Mouse (Mus musculus) G1E (cell line): ENCODE measurements around the gene Kbtbd12. TPM values are rescaled to one million over a fixed set of nuclear protein-coding genes. Genes with fewer than 3 reads are reported as not detected.

ENCODE experiments used
- ATAC-seq: 2 replicates; pipeline ENCODE4 v1.8.0; 2016; ENCODE audit warnings: mild to moderate bottlenecking; ENCODE audit not compliant: insufficient number of reproducible peaks, poor library complexity, low FRiP score, severe bottlenecking; ENCODE audit errors: extremely low read depth
- DNase-seq: peaks from one replicate; pipeline ENCODE4 v3.0.0; 2012; ENCODE audit warnings: low spot score
- H3K27me3 ChIP-seq: 2 replicates; pipeline ENCODE4 v1.6.1; 2012; ENCODE audit warnings: mild to moderate bottlenecking, low read length, inconsistent platforms; ENCODE audit not compliant: insufficient read depth
- H3K36me3 ChIP-seq: replicated peaks from 2 replicates; pipeline ENCODE3; 2012; ENCODE audit warnings: mild to moderate bottlenecking, inconsistent platforms
- H3K4me1 ChIP-seq: 2 replicates; pipeline ENCODE4 v1.6.1; 2012; ENCODE audit warnings: low read depth, low read length, inconsistent platforms, mixed read lengths; ENCODE audit not compliant: insufficient read depth
- H3K4me3 ChIP-seq: 2 replicates; pipeline ENCODE4 v1.5.1; 2012; ENCODE audit warnings: low read depth, mild to moderate bottlenecking, inconsistent platforms, low read length, moderate library complexity, mixed read lengths
- H3K9me3 ChIP-seq: replicated peaks from 2 replicates; pipeline ENCODE4 v1.6.1; 2012; ENCODE audit warnings: inconsistent platforms
- CTCF ChIP-seq: IDR thresholded peaks from 2 replicates; pipeline ENCODE4 v1.5.1; 2012; ENCODE audit warnings: low read depth, low read length, inconsistent platforms, mixed read lengths
- GATA1 ChIP-seq: IDR thresholded peaks from 2 replicates; pipeline ENCODE4 v1.6.1; 2012; ENCODE audit warnings: borderline replicate concordance, low read length, inconsistent platforms, mixed read lengths
- GATA2 ChIP-seq: IDR thresholded peaks from 2 replicates; pipeline ENCODE4 v1.6.1; 2012; ENCODE audit warnings: low read depth, low read length, inconsistent platforms, borderline replicate concordance
- POLR2AphosphoS5 ChIP-seq: IDR thresholded peaks from 2 replicates; pipeline ENCODE4 v1.6.1; 2012; ENCODE audit warnings: low read depth, low read length, inconsistent platforms; ENCODE audit not compliant: insufficient replicate concordance
- TAL1 ChIP-seq: conservative IDR thresholded peaks from 2 replicates; pipeline ENCODE4 v1.6.1; 2012; ENCODE audit warnings: low read depth, low read length, inconsistent platforms, mixed read lengths
- polyA plus RNA-seq: library from polyadenylated mRNA; stranded (reverse); fragments of >175 nt; gene quantifications from 2 replicates; pipeline ENCODE4 v1.2.3, GENCODE M21; 2012
- total RNA-seq, 2 experiments: library from RNA; stranded (forward) in 1 of 2; stranded (reverse) in 1 of 2; fragments of 200-1000 nt in 1 of 2; fragments of >200 nt in 1 of 2; fragmentation: Nextera tagmentation in 1 of 2; gene quantifications; 2 replicates each; pipeline ENCODE4 v1.2.3; 2014 to 2017

Kbtbd12 gene
- total and polyA plus RNA-seq, 3 experiments: 0.27 TPM; not detected in 2

DNA sequence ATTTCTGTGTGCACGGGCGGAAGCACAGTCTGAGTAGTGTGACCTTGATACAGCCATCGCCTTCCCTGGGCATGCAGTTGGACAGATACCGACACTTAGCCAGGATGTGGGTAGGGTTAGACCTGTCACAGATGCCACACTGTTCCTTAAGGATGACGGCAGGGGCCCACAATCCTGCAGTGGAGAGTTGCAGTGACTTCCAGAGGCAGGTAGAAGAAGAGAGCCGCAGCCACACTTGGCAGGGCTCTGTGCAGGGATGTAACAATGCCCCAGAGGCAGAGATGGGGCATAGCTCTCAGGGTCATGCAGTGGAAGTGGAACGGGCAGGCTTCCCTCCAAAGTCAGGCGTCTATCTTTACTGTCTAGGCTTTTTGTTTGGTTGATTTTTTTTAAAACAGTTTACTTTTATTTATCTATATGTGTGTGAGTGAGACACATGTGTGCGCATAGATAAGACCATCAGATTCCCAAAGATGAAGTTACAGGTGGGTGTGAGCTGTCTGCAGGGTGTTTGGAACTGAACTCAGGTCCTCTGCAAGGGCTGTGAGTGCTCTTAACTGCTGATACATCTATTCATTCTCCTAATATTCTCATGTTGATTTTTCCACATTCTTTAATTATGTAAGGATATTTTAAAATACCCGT, 89.2 kb downstream of the Kbtbd12 start:
- Histone ChIP-seq H3K9me3 (no peaks in the 10 kb centered on the region), H3K4me3 (peak overlapping the region; percentile 58; the same call in 1 of the 2 replicates), H3K27me3 (peaks cover 24% of the 10 kb centered on the region), H3K4me1 (peaks cover 53% of the 10 kb centered on the region), H3K36me3 (no peaks in the 10 kb centered on the region)
- ATAC-seq: peak; percentile 38; the same call in 1 of the 2 replicates
- TF ChIP-seq TAL1 (peak; percentile 50), GATA2 (no peak), POLR2AphosphoS5 (no peak)
- DNase-seq: peak; percentile 23

DNA sequence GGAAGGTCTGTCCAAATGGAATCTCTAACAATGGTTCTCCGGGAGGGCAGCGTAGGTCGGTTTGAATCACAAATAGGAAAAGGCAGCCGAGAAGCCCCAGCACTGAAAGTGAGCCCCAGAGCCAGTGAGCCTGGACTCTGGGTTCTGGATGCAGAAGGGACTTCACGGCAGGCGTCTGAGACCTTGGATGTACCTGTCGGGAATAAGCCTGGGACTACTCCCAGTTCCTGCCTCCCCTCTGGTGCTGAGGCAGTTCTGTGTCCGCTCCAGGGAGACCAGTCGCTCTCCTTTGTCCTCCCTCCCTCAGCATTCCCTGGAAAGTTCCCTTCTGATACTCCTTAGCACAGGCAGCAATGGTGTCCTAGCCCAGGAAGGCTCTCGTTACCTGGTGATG, 92.4 kb downstream of the Kbtbd12 start:
- H3K4me1 ChIP-seq: peaks cover 53% of the 10 kb centered on the region
- TF ChIP-seq TAL1: no peak
- no peak for TF ChIP-seq POLR2AphosphoS5
- TF ChIP-seq GATA2: no peak
- no peak for TF ChIP-seq CTCF
- TF ChIP-seq GATA1: no peak
- H3K4me3 ChIP-seq: peak overlapping the region; percentile 57; the same call in 1 of the 2 replicates
- H3K9me3 ChIP-seq: no peaks in the 10 kb centered on the region
- H3K36me3 ChIP-seq: no peaks in the 10 kb centered on the region
- DNase-seq (no peak), ATAC-seq (no peak)
- H3K27me3 ChIP-seq: peaks cover 21% of the 10 kb centered on the region

DNA sequence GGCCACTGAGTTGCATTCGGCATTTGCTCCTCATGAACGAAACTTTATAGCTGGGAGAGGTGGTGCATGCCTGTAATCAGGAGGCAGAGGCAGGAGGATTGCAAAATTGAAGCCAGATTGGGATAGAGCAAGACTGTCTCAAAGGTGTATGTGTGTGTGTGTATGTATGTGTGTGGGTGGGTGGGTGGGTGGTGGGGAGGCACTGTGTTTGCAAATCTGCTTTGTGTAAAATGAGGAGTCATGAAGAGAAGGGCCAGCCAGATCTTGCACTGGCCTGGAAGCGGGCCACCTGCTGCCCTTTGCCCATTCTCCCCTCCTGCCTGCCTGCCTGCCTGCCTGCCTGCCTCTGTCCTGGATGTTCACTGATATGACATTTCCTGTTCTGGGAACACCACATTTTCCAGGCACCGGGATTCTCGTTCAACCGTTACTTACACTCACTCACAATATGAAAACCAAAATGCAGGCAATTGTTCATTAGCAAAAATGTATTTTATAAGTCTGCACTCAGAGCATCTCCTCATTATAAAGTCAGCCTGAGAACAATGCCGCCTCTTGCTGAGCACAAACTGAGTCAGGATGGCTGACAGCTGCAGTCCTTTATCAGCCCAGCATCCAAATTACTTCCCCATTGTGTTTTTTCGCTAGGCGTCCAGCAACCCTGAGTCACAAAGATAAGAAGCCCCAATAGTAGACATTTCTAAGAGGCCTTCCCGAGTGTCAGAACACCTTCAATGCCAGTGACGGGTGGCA, 92.9 kb downstream of the Kbtbd12 start:
- peaks cover 23% of the 10 kb centered on the region for H3K27me3 ChIP-seq
- DNase-seq (peak; percentile 73), ATAC-seq (peak; percentile 83)
- peaks cover 51% of the 10 kb centered on the region for H3K4me1 ChIP-seq
- H3K4me3 ChIP-seq: peak overlapping the region; percentile 57; the same call in 1 of the 2 replicates
- H3K36me3 ChIP-seq: no peaks in the 10 kb centered on the region
- no peaks in the 10 kb centered on the region for H3K9me3 ChIP-seq
- TF ChIP-seq GATA2 (no peak), TAL1 (peak; percentile 87), GATA1 (no peak), CTCF (no peak)

DNA sequence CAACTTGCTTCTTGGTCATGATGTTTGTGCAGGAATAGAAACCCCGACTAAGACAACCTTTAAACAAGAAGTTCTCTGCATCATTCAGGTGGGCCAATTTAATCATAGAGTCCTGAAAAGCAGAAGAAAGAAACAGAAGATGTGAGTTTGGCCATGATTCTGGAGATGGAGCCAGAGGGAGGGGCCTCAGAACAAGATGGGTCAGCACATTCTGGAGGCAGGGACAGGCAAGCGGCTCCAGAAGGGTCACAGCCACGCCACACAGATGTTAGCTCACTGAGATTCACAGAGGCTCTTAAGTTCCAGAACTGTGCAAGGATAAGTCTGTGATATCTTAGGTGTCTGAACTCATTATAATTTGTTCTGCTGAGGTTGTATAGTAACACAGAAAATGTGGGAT, 93.5 kb downstream of the Kbtbd12 start:
- ATAC-seq (no peak), DNase-seq (no peak)
- H3K4me3 ChIP-seq: peak overlapping the region; percentile 48; the same call in 1 of the 2 replicates
- H3K9me3 ChIP-seq: no peaks in the 10 kb centered on the region
- no peaks in the 10 kb centered on the region for H3K36me3 ChIP-seq
- TF ChIP-seq CTCF: no peak
- TF ChIP-seq POLR2AphosphoS5: no peak
- no peak for TF ChIP-seq GATA1
- no peak for TF ChIP-seq TAL1
- TF ChIP-seq GATA2: no peak
- H3K4me1 ChIP-seq: peaks cover 48% of the 10 kb centered on the region
- peaks cover 28% of the 10 kb centered on the region for H3K27me3 ChIP-seq

DNA sequence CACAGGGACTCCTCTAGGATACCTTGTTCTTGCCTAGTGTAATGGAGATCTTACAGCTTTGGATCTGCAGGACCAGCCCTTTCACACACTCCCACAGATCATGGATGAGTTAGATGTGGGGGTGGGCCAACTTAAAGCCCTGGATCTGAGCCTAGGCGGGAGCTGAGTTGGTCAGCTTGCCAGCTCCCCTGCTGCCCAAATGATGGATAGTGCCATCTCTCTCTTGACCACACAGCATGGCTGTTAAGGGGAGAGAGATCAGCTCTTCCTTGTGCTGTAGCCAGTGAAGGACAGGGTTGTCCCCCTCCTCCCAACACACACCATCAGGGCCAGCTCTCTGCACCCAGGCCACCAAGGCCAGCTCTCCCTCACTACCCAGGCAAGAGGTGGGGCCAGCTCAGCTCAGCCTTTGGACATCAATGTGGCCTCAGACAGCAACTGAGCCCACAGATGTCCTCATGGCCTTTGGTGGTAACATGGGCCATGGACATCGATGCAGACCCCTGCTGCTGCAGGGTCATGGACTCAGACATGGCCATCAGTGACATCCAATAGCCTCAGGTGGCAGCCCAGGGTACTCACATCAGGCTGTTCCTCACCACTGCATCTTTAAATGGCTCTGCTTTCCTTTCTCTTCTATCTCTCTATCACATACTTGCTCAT, 97.5 kb downstream of the Kbtbd12 start:
- H3K4me3 ChIP-seq: no peak overlapping the region
- H3K27me3 ChIP-seq: peaks cover 28% of the 10 kb centered on the region
- H3K4me1 ChIP-seq: peaks cover 12% of the 10 kb centered on the region
- no peak for TF ChIP-seq GATA2
- no peak for TF ChIP-seq CTCF
- TF ChIP-seq GATA1: no peak
- no peak for TF ChIP-seq POLR2AphosphoS5
- no peak for TF ChIP-seq TAL1
- H3K9me3 ChIP-seq: no peaks in the 10 kb centered on the region
- H3K36me3 ChIP-seq: no peaks in the 10 kb centered on the region
- no peak for ATAC-seq
- no peak for DNase-seq

DNA sequence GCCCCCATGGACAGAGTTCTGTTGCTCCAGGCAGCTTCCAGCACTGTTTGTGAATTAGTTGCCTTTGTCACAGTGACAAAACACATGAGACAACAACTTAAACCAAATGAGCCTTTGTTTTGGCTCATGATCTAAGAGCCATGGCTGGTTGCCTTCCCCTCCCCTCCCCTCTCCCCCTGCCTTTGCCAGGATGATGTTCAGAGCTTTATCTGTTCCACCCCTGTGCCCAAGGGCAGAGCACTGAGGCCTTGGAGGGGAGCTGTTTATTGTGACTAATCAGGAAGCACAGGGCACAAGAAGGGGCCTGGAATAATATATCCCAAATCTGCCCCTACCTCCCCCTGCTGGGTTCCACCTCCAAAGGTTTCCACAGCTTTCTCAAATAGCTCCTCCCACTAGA, 107.4 kb downstream of the Kbtbd12 start:
- no peaks in the 10 kb centered on the region for H3K9me3 ChIP-seq
- DNase-seq (no peak), ATAC-seq (no peak)
- no peak overlapping the region for H3K4me3 ChIP-seq
- peaks cover 53% of the 10 kb centered on the region for H3K27me3 ChIP-seq
- no peaks in the 10 kb centered on the region for H3K36me3 ChIP-seq
- TF ChIP-seq GATA2: no peak
- TF ChIP-seq TAL1: no peak
- no peak for TF ChIP-seq POLR2AphosphoS5
- no peak for TF ChIP-seq GATA1
- no peak for TF ChIP-seq CTCF
- H3K4me1 ChIP-seq: peaks cover 6% of the 10 kb centered on the region; the same call in 1 of the 2 replicates
